Mouse (Mus musculus) regulatory T cell (primary cell): ENCODE measurements at regions not wholly inside any gene's neighbourhood (a gene's known extent, or its start where the extent isn't known, plus 50 kb on each side); places are given as distances from the start of the nearest gene placed in this dataset.

Experiments used
- in situ Hi-C: fragments of 300-600 bp; cut with MboI, MseI; formaldehyde crosslinking; loops from one replicate; pipeline ENCODE4 v1.15.1; 2025; ENCODE audit warnings: high pct_unique_total_duplicates

DNA sequence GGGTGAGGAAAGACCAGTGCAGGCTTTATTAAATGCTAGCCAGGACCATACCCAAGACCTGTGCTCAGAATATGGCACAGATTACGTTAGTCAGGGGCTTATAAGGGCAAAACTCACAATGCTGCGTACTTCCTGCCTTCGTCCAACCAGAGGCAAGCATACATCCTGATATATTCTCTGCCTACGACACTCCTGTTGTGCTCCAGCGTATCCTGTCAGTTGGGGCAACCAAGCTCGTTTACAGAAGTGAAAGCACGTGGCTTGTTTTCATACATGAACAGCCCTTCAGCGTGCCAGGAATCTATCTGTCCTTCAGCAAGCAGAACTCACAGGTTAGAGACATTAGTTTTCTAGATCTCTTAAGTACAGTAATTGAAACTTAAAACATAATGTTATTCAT, 119.9 kb upstream of the Sulf2 start:
- in situ Hi-C loops: no loop called here

DNA sequence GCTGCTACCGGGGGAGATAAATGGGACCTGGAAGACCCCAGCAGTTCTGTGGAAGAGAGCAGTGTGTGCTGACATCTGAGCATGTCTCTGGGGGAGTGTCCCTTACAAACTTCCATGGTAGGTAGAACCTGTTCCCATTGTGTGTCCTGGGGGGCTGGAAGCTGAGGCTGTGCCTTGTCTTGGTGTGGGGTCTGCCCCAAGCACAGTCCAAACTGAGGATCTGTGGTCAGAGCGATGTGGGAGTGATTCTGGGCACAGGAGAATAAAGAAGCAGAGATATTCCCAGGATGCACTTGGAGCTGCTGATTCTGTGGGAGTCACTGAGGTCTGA, 118.5 kb upstream of the Sulf2 start:
- in situ Hi-C loops: no loop called here

DNA sequence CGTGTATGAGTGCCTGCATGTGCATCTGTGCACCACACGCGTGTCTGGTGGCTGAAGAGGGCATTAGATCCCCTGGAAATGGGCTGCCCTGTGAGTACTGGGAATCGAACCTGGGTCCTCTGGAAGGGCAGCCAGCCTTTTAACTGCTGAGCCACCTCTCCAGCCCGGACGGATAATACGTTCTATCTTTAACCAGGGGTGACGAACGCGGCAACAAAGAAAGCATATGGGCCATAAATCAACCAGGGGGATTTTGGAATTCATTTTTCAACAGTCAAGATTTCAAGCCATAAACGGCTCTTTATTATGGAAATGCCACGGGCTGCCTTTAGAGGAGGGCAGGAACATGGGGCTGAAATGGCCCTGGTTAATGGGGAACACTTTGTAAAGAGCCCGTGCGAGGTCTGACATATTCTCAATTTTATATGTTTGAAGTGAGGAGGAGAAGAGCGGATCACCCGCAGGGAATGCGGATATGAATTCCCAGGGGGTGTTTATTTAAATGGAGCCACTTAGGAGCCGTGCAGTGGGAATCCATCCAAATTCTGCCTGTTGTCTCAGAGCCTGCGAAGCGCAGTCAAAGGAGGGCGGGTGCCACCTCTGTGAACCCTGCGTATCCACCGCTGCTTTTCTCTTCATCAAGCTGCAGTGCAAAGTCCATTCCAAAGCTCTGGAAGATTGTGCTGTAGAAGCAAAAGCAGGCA, 118.0 kb upstream of the Sulf2 start:
- in situ Hi-C loops: no loop called here

DNA sequence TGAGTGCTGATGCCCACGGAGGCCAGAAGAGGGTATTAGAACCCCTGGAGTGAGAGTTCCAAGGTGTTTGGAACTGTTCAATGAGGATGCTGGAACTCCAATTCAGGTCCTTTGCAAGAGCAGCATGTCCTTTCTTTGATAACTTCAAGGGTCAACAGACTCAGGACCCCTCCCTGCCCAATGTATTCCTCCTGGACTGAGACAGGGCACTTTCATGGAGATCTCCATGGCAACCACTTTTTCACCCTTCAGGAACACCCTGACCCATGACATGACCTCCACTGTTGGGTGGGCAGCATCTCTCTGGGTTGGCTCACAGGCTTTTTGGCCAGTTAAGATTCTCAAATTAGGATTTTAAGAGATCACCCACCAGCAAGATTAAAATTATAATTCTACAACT, 117.4 kb upstream of the Sulf2 start:
- in situ Hi-C loops: no loop called here

DNA sequence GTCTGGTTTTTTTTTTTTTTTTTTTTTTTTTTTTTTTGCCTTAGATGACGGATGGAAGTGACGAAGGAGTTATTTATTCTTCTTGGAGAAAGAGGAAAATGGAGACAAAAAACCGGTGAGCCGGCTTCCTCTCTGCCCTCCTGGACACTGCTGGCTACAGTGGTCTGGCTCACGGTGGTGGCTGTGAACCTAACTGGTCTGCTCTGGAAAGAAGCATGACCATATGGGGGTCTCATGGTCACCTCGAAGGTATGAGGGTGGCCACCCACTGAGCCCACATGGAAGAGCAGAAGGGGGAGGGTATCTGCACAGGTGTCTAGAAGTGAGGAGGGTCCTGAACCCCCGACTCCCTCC, 116.7 kb upstream of the Sulf2 start:
- in situ Hi-C loops: no loop called here

DNA sequence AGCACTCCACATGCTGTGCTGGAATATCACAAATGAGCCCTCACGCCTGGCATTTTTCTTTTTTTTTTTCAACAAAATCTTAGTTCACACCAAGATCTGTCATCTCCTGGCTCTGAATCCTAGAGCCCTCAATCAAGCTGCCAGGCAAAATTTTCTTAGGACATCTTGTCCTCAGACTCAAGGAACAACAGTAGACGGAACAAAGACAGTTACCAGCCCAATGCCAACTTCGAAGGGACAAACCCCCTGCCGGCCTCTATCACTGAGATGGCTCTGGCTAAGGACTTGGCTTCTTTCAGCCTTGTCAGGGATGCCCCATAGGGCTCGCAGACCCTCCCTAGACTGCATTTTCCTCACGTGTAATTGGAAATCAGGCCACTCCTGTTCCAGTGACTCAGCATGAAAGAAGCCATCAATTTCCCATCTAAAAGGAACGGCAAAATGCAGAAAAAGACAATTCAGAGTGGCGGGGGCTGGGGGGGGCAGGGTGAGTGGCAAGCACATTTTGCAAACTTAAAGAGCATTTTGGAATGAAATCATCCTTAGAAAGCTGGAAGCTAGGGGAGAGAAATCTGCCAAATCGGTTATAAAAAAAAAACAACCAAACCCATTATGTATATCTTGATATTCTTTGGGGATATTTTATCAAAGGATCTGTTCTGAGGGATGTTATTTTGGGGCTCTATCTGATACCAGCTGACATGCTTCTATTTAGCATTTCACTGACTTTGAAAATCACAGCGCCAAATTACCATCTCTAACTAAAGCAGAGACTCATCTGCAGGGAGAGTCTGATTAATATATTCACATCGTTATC, 116.1 kb upstream of the Sulf2 start:
- in situ Hi-C loops: no loop called here

DNA sequence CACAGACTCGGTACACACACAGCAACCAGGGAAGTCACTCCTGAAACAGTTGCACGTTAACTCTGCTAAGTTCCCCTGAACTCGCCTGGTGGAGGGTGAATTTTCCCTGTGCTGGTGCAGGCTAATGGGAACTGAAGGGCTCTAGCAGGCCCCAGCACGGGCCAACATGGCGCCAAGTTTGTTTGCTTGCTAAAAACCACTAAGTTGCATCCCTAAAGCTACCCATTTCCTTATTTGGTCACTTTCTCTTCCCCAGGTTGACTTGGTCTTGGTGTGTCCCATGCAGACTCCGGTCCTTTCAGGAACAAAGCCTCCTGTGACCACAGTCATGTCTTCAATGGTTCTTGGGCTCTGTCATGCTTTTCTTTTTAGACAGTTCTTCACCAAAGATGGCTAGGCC, 114.5 kb upstream of the Sulf2 start:
- in situ Hi-C loops: no loop called here

- in situ Hi-C loops: no loop called here
Observed at GRCm38 (mm10) chr2:166266915-166267314, 111.5 kb upstream of the Sulf2 start.

- in situ Hi-C loops: no loop called here
Observed at GRCm38 (mm10) chr2:166266507-166266906, 111.0 kb upstream of the Sulf2 start.

DNA sequence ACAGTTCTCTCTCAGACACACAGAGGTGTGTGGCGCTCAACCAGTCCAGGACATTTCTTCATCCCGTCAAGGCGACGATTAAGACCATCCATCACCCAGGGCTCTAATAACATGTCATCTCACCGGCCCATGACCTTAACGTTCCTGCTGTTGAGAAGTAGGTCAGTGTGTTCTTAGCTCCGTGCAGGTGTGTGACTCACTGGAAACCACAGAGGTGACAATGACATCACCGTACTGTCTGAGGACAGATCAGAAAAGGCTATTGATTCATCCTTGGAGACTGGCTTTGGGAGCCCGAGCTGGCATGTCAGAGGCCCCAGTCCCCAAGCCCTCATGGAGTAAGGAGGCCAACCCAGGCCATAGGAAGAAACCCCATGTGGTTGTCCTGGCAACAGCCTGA, 109.3 kb upstream of the Sulf2 start:
- in situ Hi-C loops: no loop called here

- in situ Hi-C loops: no loop called here
Observed at GRCm38 (mm10) chr2:166261799-166262198, 106.3 kb upstream of the Sulf2 start.

DNA sequence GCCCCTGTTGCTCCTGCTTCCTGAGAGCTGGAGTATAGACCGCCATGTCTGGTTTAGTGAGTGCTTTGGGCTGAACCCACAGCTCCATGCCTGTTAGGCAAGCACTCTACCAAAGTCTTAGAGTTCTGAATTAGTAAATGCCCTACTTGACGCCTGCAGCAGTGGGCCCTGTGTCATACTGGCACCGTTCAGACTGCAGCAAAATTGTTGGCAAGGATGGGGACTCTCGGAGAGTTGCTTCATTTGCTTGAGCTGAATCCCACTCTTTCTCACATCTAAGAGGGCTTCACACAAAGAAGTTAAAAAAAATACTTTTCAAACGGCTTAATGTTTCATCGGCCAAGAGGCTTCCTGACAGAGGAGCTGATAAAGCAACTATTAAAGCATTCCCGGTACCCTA, 105.6 kb upstream of the Sulf2 start:
- in situ Hi-C loops: no loop called here

GRCm38 (mm10) chr2:166258771-166259180, 103.3 kb upstream of the Sulf2 start:
- in situ Hi-C loops: no loop called here

- in situ Hi-C loops: no loop called here
Observed at GRCm38 (mm10) chr2:166257666-166258065, 102.2 kb upstream of the Sulf2 start.

DNA sequence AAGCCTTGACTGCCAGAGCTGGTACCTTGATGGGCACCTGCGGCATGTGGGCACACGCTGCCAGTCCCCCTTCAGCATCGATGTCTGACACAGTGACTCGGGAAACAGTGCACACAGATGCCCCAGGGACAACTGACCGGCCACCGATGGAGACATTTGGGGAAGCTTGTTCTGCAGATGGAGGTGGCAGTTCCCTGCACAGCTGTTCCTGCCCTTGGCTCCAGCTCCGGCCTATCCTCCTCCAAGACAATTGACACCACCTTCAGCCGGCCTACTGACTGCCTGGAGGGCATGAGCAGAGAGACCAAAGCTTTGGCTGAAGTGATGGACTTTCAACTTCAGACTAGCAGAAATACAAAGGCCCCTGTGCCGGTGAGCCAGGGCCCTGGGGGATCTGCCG, 100.7 kb upstream of the Sulf2 start:
- in situ Hi-C loops: no loop called here

DNA sequence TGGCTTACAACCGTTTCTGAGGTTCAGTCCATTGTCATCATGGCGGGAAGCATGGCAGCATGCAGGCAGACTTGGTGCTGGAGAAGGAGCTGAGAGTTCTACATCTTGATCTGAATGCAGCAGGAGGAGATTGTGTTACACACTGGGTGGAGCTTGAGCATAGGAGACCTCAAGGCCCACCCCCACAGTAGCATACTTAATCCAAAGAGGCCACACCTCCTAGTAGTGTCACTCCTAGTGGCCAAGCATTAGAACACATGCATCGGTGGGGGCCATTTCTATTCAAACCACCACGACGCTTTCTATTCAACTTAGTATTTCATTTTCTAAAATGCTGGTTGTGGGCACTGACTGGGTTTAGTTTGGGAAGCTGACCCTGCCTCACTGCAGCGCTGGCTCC, 99.1 kb upstream of the Sulf2 start:
- in situ Hi-C loops: no loop called here

DNA sequence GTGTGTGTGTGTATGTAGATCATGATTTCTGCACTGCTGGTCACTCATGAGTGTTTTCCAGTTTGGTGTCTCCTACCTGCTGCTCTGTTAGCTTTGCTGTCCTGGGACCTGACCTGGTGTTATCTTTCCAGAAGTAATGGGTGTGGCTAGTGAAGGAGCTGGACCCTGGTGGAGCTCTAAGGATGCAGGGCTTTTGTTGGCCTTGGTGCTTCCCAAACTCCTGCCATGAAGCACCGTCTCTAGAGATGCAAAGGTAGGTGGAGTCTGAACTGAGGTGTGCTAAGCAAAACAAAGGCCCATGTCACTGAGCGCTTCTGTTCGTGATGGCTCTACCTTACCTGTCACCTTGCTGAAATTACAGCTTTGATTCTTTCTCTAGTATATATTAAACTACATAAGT, 96.6 kb upstream of the Sulf2 start:
- in situ Hi-C loops: no loop called here

DNA sequence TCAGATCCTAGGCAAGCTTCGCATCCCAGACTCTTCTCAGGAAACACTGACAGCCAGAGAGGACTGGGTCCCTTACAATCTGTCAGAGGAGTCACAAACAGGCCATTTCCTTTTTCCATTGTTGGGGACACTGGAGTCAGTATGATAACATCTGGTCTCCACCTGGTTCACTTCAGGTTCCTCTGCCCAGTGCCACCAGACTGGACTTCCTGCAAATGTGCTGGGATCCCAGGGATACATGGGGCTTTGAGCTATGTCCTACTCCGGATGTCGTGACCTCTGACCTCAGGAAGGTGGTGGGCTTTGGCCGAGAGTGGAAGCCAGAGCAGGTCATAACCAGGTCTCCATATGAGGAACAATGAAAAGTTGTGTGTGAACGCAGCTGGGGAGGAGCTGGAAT, 96.0 kb upstream of the Sulf2 start:
- in situ Hi-C loops: no loop called here

- in situ Hi-C loops: no loop called here
Observed at GRCm38 (mm10) chr2:166250571-166250970, 95.1 kb upstream of the Sulf2 start.

GRCm38 (mm10) chr2:166249338-166249950, 94.0 kb upstream of the Sulf2 start:
- in situ Hi-C loops: no loop called here

- in situ Hi-C loops: no loop called here
Observed at GRCm38 (mm10) chr2:166246401-166247189, 91.1 kb upstream of the Sulf2 start.

- in situ Hi-C loops: no loop called here
Observed at GRCm38 (mm10) chr2:166245219-166245618, 89.8 kb upstream of the Sulf2 start.
